Mouse (Mus musculus) midbrain, embryonic 11.5 days (tissue): ENCODE data around the gene Tbc1d10a. TPM values are rescaled to one million over a fixed set of nuclear protein-coding genes. Genes with fewer than 3 reads are reported as not detected.

Experiments
- ATAC-seq: fragments of 200-750 bp; cut with Nextera tagmentation; 2 replicates; pipeline ENCODE4 v1.8.0; 2017; ENCODE audit warnings: moderate TSS enrichment, moderate library complexity; ENCODE audit not compliant: low FRiP score
- DNase-seq: peaks from one replicate; pipeline ENCODE4 v3.0.0; 2015; ENCODE audit warnings: low spot score; ENCODE audit errors: missing footprints
- H3K27ac ChIP-seq: fragments of 300-500 bp; sonication (generic); 2 replicates; pipeline ENCODE4 v1.5.1; 2014; ENCODE audit warnings: low read depth, low read length
- H3K27me3 ChIP-seq: fragments of 300-500 bp; sonication (generic); 2 replicates; pipeline ENCODE4 v1.6.1; 2014; ENCODE audit warnings: mild to moderate bottlenecking, low read length, moderate library complexity, mixed read lengths; ENCODE audit not compliant: control insufficient read depth, insufficient read depth
- H3K36me3 ChIP-seq: fragments of 300-500 bp; sonication (generic); 2 replicates; pipeline ENCODE4 v1.6.1; 2014; ENCODE audit warnings: mild to moderate bottlenecking, low read length, moderate library complexity, mixed read lengths; ENCODE audit not compliant: control insufficient read depth, insufficient read depth
- H3K4me1 ChIP-seq: fragments of 300-500 bp; sonication (generic); 2 replicates; pipeline ENCODE4 v1.6.1; 2014; ENCODE audit warnings: low read length; ENCODE audit not compliant: control insufficient read depth, insufficient read depth
- H3K4me2 ChIP-seq: fragments of 300-500 bp; sonication (generic); 2 replicates; pipeline ENCODE4 v1.6.1; 2014; ENCODE audit warnings: mild to moderate bottlenecking, moderate library complexity
- H3K4me3 ChIP-seq: fragments of 300-500 bp; sonication (generic); 2 replicates; pipeline ENCODE4 v1.5.1; 2014; ENCODE audit warnings: low read depth, low read length
- H3K9ac ChIP-seq: fragments of 300-500 bp; sonication (generic); 2 replicates; pipeline ENCODE4 v1.6.1; 2014; ENCODE audit warnings: low read length
- H3K9me3 ChIP-seq: fragments of 300-500 bp; sonication (generic); 2 replicates; pipeline ENCODE4 v1.6.1; 2016; ENCODE audit warnings: low read length; ENCODE audit not compliant: control insufficient read depth
- WGBS: fragments of 180-500 bp; shearing (Covaris S2); extraction: QIAGEN DNeasy Blood & Tissue Kit; methylation state at CpG from one replicate; pipeline ENCODE4 v1.1.7; 2014; 5-methylcytosine and 5-hydroxymethylcytosine counted together
- microRNA-seq: library from miRNA; unstranded; fragments of <30 nt; microRNA quantifications from one replicate; pipeline ENCODE4, GENCODE M21; 2017
- polyA plus RNA-seq: library from polyadenylated mRNA; unstranded; fragments of >200 nt; fragmentation: Nextera tagmentation; extraction: Ambion mirVana; gene quantifications from 2 replicates; pipeline ENCODE4 v1.2.1, GENCODE M21; 2014

Gene Tbc1d10a
- polyA plus RNA-seq, 1 experiment from 2014 or later = 17.3 TPM

DNA sequence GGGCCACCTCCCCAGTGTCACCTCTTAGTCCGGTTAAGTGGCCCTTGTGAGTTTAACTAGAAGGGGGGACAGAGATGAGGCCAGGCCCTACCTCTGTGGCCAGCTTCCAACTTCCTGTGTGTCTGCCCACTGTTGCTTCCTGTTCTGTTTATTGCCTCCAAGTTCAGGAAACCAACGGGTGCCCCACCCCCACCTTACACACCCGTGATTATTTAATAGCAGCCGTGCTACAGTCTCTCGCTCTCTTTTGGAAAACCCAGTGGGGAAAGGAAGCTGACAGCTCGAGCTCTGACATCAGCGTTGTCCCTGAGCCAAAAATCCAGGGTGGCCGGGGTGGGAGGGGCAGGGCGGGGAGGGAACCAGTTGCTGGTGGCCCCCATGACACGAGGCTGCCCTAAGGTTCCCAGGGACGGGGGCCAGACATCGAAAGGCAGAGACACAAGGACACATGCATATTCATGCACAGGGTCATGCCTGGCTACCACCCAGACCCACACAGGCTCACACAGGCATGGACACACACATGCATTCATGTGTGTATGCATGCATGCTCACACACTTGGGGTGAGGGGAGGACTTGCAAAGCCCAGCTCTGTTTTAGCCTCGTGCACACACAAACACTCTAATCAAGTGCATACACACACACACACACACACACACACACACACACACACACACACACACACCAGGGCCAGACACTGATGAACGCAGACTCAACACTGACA lies 74.0 kb downstream of the Tbc1d10a start:
- no peak for ATAC-seq
- Histone ChIP-seq H3K9ac (no peak overlapping the region), H3K9me3 (no peaks in the 10 kb centered on the region), H3K4me2 (no peak overlapping the region), H3K36me3 (no peaks in the 10 kb centered on the region), H3K4me3 (no peak overlapping the region), H3K27ac (no peak overlapping the region), H3K4me1 (no peaks in the 10 kb centered on the region), H3K27me3 (peaks cover 7% of the 10 kb centered on the region)
- DNase-seq = peak; percentile 80
- 68% methylated on average over 14 of the region's 14 CpGs for WGBS

DNA sequence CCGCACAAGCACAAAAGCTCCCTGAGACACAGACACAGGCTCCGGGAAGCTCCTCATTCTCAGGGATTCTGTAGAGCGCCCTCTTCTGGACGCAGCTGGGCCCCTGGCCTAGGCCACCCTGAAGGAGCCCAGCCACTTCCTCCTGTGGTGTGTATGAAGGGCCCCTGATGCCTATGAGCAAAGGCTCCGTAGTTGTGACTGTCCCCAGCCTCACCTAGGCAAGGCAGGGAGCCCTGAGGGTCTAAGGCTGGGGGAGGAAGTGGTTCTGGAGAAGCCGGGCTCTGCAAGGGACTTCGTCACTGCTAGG lies 74.6 kb downstream of the Tbc1d10a start:
- DNase-seq (peak; percentile 94), ATAC-seq (0 out of 2 replicates have a peak, but pooled peaks have one; percentile 6)
- Histone ChIP-seq H3K36me3 (no peaks in the 10 kb centered on the region), H3K9ac (no peak overlapping the region), H3K27me3 (peaks cover 12% of the 10 kb centered on the region), H3K9me3 (no peaks in the 10 kb centered on the region), H3K4me2 (no peak overlapping the region), H3K27ac (no peak overlapping the region), H3K4me1 (no peaks in the 10 kb centered on the region), H3K4me3 (no peak overlapping the region)
- 41% methylated on average over 7 of the region's 7 CpGs for WGBS

DNA sequence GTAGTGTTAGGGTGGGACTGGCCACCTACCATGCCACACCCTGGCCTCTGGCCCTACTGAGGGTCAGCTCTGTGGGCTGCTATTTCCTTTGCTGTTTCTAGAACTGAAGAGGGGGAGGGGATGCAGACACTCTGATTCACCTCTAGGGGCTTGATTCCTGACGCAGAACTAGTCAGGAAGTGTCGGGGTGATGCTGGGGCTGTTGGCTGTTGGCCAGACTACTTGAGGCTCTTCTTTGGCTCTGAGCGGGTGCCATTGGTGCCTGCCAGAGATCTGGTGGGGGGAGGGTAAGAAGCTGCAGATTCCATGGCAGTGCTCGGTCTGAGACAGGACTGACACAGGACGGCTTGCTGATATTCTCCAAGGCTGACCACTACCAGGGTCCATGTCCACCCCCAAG lies 75.4 kb downstream of the Tbc1d10a start:
- Histone ChIP-seq H3K9ac (no peak overlapping the region), H3K4me1 (0 out of 2 replicates have a peak, but pooled peaks cover 7% of the 10 kb centered on the region), H3K4me2 (no peak overlapping the region), H3K4me3 (no peak overlapping the region), H3K27me3 (peaks cover 20% of the 10 kb centered on the region), H3K36me3 (no peaks in the 10 kb centered on the region), H3K9me3 (no peaks in the 10 kb centered on the region), H3K27ac (no peak overlapping the region)
- DNase-seq (peak; percentile 87), ATAC-seq (no peak)
- 45% methylated on average over 5 of the region's 5 CpGs for WGBS

DNA sequence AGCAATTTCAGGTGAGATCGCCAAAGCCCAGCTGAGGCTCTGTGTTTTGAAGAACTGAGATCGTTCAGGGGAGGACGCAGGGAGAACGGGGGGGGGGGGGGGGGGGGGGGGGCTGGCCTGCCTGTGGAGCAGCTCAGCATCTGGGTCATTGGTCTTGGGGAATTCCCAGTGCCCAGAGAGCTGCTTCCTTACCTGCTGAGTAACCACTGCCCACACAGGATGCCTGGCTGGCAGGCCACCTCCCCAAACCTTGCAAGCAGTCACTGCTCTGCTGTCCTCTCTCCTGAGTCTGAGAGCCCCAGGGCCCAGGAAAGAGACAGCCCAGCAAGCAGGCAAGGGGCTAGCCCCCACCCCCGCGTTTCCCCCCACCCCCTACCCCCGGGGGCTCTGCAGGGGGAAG lies 76.3 kb downstream of the Tbc1d10a start:
- Histone ChIP-seq H3K27me3 (peaks cover 29% of the 10 kb centered on the region), H3K4me1 (0 out of 2 replicates have a peak, but pooled peaks cover 8% of the 10 kb centered on the region), H3K27ac (no peak overlapping the region), H3K4me3 (no peak overlapping the region), H3K9ac (no peak overlapping the region), H3K4me2 (no peak overlapping the region), H3K36me3 (no peaks in the 10 kb centered on the region), H3K9me3 (no peaks in the 10 kb centered on the region)
- WGBS = 28% methylated on average over 6 of the region's 7 CpGs
- DNase-seq = peak; percentile 31
- ATAC-seq = no peak

DNA sequence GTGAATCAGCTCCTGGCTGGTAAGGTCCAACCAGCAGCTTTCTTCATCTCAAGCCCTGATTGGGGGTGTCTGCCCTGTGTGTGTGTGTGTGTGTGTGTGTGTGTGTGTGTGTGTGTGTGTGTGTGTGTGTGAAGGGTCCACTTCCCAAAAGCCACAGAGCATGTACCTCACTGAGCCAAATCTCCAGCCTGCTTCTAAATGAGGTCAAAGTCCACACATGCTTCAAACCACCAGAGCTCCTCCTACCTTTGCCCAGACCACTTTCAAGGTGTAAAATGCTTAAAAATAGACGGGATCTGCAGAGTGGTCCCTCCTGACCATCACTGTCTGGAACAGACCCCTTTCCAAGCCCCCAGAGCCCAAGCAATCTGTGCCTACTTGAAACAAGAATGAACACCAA lies 76.7 kb downstream of the Tbc1d10a start:
- H3K36me3 ChIP-seq = no peaks in the 10 kb centered on the region
- no peak overlapping the region for H3K4me2 ChIP-seq
- peak; percentile 71 for DNase-seq
- no peak overlapping the region for H3K9ac ChIP-seq
- no peak overlapping the region for H3K27ac ChIP-seq
- WGBS = 32% methylated on average over 1 of the region's 1 CpGs
- no peak overlapping the region for H3K4me3 ChIP-seq
- no peaks in the 10 kb centered on the region for H3K9me3 ChIP-seq
- ATAC-seq = no peak
- 0 out of 2 replicates have a peak, but pooled peaks cover 8% of the 10 kb centered on the region for H3K4me1 ChIP-seq
- peaks cover 33% of the 10 kb centered on the region for H3K27me3 ChIP-seq

DNA sequence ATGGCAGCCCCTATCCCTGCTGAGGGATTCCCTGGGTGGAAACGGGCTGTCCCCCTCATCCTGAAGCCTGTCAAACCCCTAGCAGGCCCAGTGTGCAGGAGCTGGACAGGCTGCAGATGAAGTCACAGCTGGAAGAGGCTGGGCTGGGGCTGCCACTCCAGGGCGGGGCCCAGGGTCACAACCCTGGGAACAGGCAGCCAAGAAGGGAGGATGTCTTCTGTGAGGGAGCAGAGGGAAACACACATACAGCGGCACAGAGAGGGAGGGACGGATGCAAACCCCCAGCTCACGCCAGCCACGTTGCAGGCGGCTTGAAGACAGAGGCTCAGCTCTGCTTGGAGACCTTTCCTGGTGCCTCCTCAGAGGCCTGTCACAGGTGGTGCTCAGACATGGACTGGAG lies 77.5 kb downstream of the Tbc1d10a start:
- peak; percentile 6 for DNase-seq
- no peak overlapping the region for H3K4me2 ChIP-seq
- no peak for ATAC-seq
- no peaks in the 10 kb centered on the region for H3K36me3 ChIP-seq
- no peak overlapping the region for H3K9ac ChIP-seq
- H3K4me1 ChIP-seq = 0 out of 2 replicates have a peak, but pooled peaks cover 8% of the 10 kb centered on the region
- peaks cover 34% of the 10 kb centered on the region for H3K27me3 ChIP-seq
- no peak overlapping the region for H3K27ac ChIP-seq
- H3K9me3 ChIP-seq = no peaks in the 10 kb centered on the region
- WGBS = 70% methylated on average over 6 of the region's 7 CpGs
- no peak overlapping the region for H3K4me3 ChIP-seq

Small RNAs within 50 kb of the gene (microRNA-seq; reads per million reads assigned to microRNA genes)
- 8.9 reads per million, percentile 29 among the genes with 10 or more reads in this experiment for gene Mir3060

Other genes starting within 250 kb of the Tbc1d10a start
- 73.0 and 80.6 TPM in 2 replicates for gene Pes1, start 222.8 kb upstream of the Tbc1d10a start, polyA plus RNA-seq
- 0.14 TPM in 1 of 2 replicates, not detected in the other for gene 4930556J24Rik, start 210.0 kb upstream of the Tbc1d10a start, polyA plus RNA-seq
- not detected in 2 replicates for gene Gal3st1, start 203.2 kb upstream of the Tbc1d10a start, polyA plus RNA-seq
- gene Sec14l4, start 155.3 kb upstream of the Tbc1d10a start, polyA plus RNA-seq = not detected in 2 replicates
- not detected in 2 replicates for gene Sec14l3, start 121.9 kb upstream of the Tbc1d10a start, polyA plus RNA-seq
- gene Mtfp1, start 91.3 kb upstream of the Tbc1d10a start, polyA plus RNA-seq = 5.7 TPM in 2 replicates
- gene Sec14l2, start 63.4 kb upstream of the Tbc1d10a start, polyA plus RNA-seq = 1.9 TPM in 2 replicates
- 23.5 and 26.7 TPM in 2 replicates for gene Rnf215, start 51.6 kb upstream of the Tbc1d10a start, polyA plus RNA-seq
- gene Ccdc157, start 26.5 kb upstream of the Tbc1d10a start, polyA plus RNA-seq = 2.5 and 3.1 TPM in 2 replicates
- 92.1 and 93.6 TPM in 2 replicates for gene Sf3a1, start 26.4 kb upstream of the Tbc1d10a start, polyA plus RNA-seq
- 2.5 and 2.7 TPM in 2 replicates for gene Castor1, start 31.4 kb downstream of the Tbc1d10a start, polyA plus RNA-seq
- gene Osm, start 49.6 kb downstream of the Tbc1d10a start, polyA plus RNA-seq = not detected in 2 replicates
- not detected in 2 replicates for gene Lif, start 70.8 kb downstream of the Tbc1d10a start, polyA plus RNA-seq